Mouse (Mus musculus): ENCODE data around the gene Mrpl58. TPM values are rescaled to one million over a fixed set of nuclear protein-coding genes. Genes with fewer than 3 reads are reported as not detected.

The Mrpl58 gene
- polyA plus RNA-seq (2016; fragmentation: Nextera tagmentation; extraction: Ambion mirVana): 170 and 181 TPM in 2 replicates

GRCm38 (mm10) chr11:115403338-115404124, at the start of gene Mrpl58:
Mrpl58 (plus strand) TSS chr11:115403752.
- peak within 1 kb of the TSS; percentile 79 for H3K4me3 ChIP-seq
- 3% methylated on average over 50 of the region's 50 CpGs for WGBS
- H3K4me1 ChIP-seq: peaks cover 15% of the 10 kb centered on the region
- peak within 1 kb of the TSS; percentile 73 for H3K4me2 ChIP-seq (replicated peaks)
- H3K27me3 ChIP-seq: no peaks in the 10 kb centered on the region
- peak within 1 kb of the TSS; percentile 89 for H3K27ac ChIP-seq
- H3K9me3 ChIP-seq: no peaks in the 10 kb centered on the region
- H3K9ac ChIP-seq: peak within 1 kb of the TSS; percentile 90
- peak; percentile 79 for ATAC-seq (ENCODE audit: insufficient number of reproducible peaks, insufficient read depth, low FRiP score, low TSS enrichment)
- peaks cover 20% of the 10 kb centered on the region for H3K36me3 ChIP-seq

DNA sequence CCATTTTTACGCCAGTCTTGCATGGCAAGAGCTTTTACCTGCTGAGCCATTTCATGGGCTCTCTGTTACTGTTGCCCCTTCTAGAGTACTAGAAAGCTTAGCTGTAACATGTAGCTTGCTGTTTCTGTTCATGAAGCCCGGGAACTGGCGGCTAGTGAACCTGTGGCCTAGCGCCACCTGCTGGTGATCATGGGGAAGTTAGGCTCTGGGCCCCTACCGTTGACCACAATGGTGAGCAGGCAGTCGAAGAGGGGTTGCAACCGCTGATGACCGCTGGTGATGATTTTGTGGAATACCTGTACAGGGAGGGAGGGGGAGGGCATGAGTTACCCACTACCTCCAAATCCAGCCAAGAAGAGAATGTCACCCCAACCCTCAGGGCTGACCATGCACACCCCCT, 49.4 kb upstream of the Mrpl58 start:
- Histone ChIP-seq H3K4me2 (replicated peaks) (no peak overlapping the region), H3K27ac (no peak overlapping the region), H3K36me3 (no peaks in the 10 kb centered on the region), H3K9ac (no peak overlapping the region), H3K4me1 (peaks cover 5% of the 10 kb centered on the region; the same call in 1 of the 2 replicates), H3K9me3 (no peaks in the 10 kb centered on the region), H3K4me3 (no peak overlapping the region), H3K27me3 (peaks cover 37% of the 10 kb centered on the region)
- WGBS: 7% methylated on average over 8 of the region's 8 CpGs
- ATAC-seq (ENCODE audit: insufficient number of reproducible peaks, insufficient read depth, low FRiP score, low TSS enrichment): no peak

DNA sequence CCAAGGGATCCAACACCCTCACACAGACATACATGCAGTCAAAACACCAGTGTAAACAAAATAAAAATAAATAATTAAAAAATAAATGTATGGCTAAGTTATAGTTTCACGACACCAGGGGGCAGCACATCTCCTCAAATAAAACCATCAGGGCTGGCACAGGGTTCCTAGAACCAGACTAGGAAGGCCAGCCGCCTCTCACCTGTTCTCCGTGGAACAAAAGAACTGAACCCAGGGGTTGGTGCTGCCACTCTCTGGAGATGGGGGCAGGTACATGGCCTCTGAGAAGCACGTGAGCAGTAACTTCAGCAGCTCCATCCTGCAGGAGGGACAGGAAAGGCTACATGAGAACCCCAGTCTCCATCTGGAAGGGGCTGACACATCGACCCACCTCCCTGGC, 45.1 kb upstream of the Mrpl58 start:
- Histone ChIP-seq H3K9me3 (no peaks in the 10 kb centered on the region), H3K4me2 (replicated peaks) (no peak overlapping the region), H3K27ac (no peak overlapping the region), H3K4me1 (peaks cover 11% of the 10 kb centered on the region; the same call in 1 of the 2 replicates), H3K36me3 (no peaks in the 10 kb centered on the region), H3K27me3 (peaks cover 29% of the 10 kb centered on the region), H3K9ac (no peak overlapping the region), H3K4me3 (no peak overlapping the region)
- 13% methylated on average over 5 of the region's 5 CpGs for WGBS
- ATAC-seq (ENCODE audit: insufficient number of reproducible peaks, insufficient read depth, low FRiP score, low TSS enrichment): no peak

DNA sequence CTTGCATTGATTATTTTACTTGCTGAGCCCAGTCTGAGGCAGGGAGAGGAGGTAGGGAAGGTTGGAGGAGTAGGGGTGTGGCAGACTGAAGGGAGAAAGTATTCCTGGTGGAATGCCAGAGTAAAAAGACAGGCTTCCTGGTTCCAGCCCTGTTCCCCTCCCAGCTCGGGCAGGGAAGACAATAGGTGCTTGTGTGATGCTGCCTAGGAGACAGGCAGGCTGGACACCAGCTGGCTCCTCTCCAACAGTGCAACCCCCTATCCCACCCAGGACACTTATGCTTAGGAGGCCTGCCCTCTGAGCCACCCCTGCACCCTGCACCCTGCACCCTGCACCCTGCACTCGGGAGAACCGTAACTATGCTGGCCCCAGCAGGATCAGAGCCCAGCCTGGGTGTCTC, 44.3 kb upstream of the Mrpl58 start:
- no peak for ATAC-seq (ENCODE audit: insufficient number of reproducible peaks, insufficient read depth, low FRiP score, low TSS enrichment)
- H3K9ac ChIP-seq: no peak overlapping the region
- no peaks in the 10 kb centered on the region for H3K36me3 ChIP-seq
- WGBS: 35% methylated on average over 3 of the region's 3 CpGs
- H3K4me3 ChIP-seq: no peak overlapping the region
- no peak overlapping the region for H3K4me2 ChIP-seq (replicated peaks)
- H3K27me3 ChIP-seq: peaks cover 25% of the 10 kb centered on the region
- peaks cover 11% of the 10 kb centered on the region; the same call in 1 of the 2 replicates for H3K4me1 ChIP-seq
- no peaks in the 10 kb centered on the region for H3K9me3 ChIP-seq
- H3K27ac ChIP-seq: no peak overlapping the region; the same call in 1 of the 2 replicates

DNA sequence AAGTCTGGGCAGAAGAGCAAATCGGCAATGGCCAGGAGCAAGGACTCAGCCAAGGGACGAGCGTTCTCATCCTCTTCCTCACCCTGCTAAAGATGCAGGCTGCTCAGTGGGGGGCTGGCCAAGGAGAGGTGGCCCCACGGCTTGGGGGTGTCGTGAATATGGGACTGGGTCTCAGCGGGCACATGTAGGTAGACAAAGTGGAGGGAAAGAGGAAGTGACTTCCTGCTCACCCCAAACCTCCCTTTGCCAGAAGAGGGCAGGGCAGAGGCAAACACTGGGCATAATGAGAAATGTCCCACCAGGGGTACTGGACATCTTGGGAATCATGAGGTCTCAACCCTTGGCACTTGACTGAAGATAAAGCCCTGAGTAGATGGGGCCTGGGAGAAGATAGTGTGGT, 43.8 kb upstream of the Mrpl58 start:
- WGBS: 62% methylated on average over 6 of the region's 6 CpGs
- Histone ChIP-seq H3K27me3 (peaks cover 21% of the 10 kb centered on the region), H3K27ac (no peak overlapping the region; the same call in 1 of the 2 replicates), H3K4me1 (peaks cover 11% of the 10 kb centered on the region; the same call in 1 of the 2 replicates), H3K4me3 (no peak overlapping the region), H3K36me3 (no peaks in the 10 kb centered on the region), H3K9ac (no peak overlapping the region), H3K9me3 (no peaks in the 10 kb centered on the region), H3K4me2 (replicated peaks) (no peak overlapping the region)
- no peak for ATAC-seq (ENCODE audit: insufficient number of reproducible peaks, insufficient read depth, low FRiP score, low TSS enrichment)

- Histone ChIP-seq H3K9ac (no peak overlapping the region), H3K27ac (no peak overlapping the region)
These were observed 39.4 kb upstream of the Mrpl58 start for GRCm38 (mm10) chr11:115364136-115364535.

DNA sequence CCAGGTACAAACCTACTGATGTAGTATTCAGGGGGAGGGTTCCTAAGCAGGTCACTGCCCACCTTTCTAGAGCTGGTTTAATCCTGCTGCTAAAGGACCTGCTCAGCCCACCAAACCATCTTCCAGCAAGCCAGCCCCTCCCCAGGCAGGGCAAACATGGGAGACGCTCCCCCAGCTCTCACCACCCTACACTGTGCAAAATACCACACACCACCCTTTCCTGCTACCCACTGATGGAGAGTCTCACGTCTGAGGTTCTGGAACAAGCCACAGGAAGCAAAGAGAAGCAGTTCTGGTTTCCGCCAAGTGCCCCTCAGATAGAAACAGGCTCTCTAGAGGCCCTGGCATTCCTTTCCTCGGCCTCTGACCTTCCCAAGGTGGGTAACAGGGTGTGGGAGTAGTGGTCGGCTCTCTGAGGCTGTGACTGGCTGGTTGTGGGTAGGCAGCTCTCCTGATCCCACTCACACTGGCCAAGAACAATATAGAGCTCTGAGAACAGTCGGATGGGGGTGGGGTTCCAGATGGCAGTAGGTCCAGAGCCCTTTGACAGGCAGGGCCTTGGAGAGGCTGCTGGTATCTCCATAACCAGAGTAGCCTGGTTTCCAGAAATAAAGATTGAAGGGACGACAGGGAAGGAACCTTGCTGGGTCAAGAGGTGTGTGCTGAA, 37.4 kb upstream of the Mrpl58 start:
- Histone ChIP-seq H3K36me3 (no peaks in the 10 kb centered on the region), H3K27ac (no peak overlapping the region), H3K4me2 (replicated peaks) (peak overlapping the region; percentile 79), H3K4me1 (peaks cover 8% of the 10 kb centered on the region), H3K27me3 (peaks cover 53% of the 10 kb centered on the region), H3K9ac (no peak overlapping the region), H3K9me3 (no peaks in the 10 kb centered on the region), H3K4me3 (peak overlapping the region; percentile 37)
- 38% methylated on average over 7 of the region's 7 CpGs for WGBS
- ATAC-seq (ENCODE audit: insufficient number of reproducible peaks, insufficient read depth, low FRiP score, low TSS enrichment): peak; percentile 24; the same call in 1 of the 2 replicates

More at GRCm38 (mm10) chr11:115364136-115364535, 39.4 kb upstream of the Mrpl58 start:
- no peaks in the 10 kb centered on the region for H3K9me3 ChIP-seq
- no peaks in the 10 kb centered on the region for H3K36me3 ChIP-seq
- no peak overlapping the region for H3K4me2 ChIP-seq (replicated peaks)
- no peak overlapping the region for H3K4me3 ChIP-seq
- peaks cover 42% of the 10 kb centered on the region for H3K27me3 ChIP-seq
- no peak for ATAC-seq (ENCODE audit: insufficient number of reproducible peaks, insufficient read depth, low FRiP score, low TSS enrichment)
- 84% methylated on average over 3 of the region's 3 CpGs for WGBS
- H3K4me1 ChIP-seq: peaks cover 13% of the 10 kb centered on the region

DNA sequence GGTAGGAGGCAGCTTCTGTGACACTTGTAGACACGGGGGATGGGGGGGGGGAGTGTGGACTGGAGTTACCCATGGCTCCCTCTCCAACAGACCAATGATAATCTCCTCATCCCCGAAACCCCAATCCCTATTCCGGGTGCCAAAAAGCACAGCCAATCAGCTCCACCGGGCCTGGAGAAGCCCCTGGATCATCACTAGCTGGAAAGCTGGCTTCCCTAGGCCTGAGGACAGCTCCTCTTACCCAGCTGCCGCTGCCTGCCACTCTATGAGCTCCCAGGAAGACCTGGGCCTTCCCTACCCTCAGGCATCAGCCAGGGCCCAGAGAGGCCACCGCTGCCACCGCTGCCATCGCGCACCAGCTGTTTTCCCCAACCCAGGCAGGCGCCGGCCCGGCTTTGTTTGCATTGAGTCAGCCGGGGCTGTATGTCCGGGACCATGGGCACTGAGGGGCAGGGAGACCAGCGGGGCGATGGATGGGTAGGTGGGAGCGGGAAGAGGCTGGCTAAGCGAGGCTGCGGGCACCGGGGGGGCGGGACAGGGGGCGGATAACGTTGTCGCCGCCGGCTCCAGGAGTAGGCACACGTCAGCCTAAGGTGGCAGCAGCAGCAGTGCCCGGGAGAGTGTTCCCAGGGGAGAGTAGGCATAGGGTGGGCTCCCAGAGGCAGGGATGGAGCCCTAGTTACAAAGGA, 36.7 kb upstream of the Mrpl58 start:
- H3K9ac ChIP-seq: peak overlapping the region; percentile 37

GRCm38 (mm10) chr11:115367395-115367944, 36.1 kb upstream of the Mrpl58 start, which contains the start of gene Hid1:
Hid1 (minus strand) TSS chr11:115367756.
- H3K4me1 ChIP-seq: peaks cover 8% of the 10 kb centered on the region
- peak within 1 kb of the TSS; percentile 79 for H3K4me2 ChIP-seq (replicated peaks)
- H3K4me3 ChIP-seq: peak within 1 kb of the TSS; percentile 37
- H3K36me3 ChIP-seq: no peaks in the 10 kb centered on the region
- H3K27ac ChIP-seq: no peak within 1 kb of the TSS
- under 1% methylated on average over 39 of the region's 39 CpGs for WGBS
- ATAC-seq (ENCODE audit: insufficient number of reproducible peaks, insufficient read depth, low FRiP score, low TSS enrichment): peak; percentile 67; the same call in 1 of the 2 replicates
- peaks cover 56% of the 10 kb centered on the region for H3K27me3 ChIP-seq
- peak within 1 kb of the TSS; percentile 37 for H3K9ac ChIP-seq
- no peaks in the 10 kb centered on the region for H3K9me3 ChIP-seq

More for the DNA sequence above, 36.7 kb upstream of the Mrpl58 start:
- Histone ChIP-seq H3K4me1 (peaks cover 8% of the 10 kb centered on the region), H3K4me2 (replicated peaks) (peak overlapping the region; percentile 79), H3K27ac (no peak overlapping the region), H3K27me3 (peaks cover 56% of the 10 kb centered on the region), H3K9me3 (no peaks in the 10 kb centered on the region), H3K36me3 (no peaks in the 10 kb centered on the region), H3K4me3 (peak overlapping the region; percentile 37)
- WGBS: 1% methylated on average over 26 of the region's 28 CpGs
- no peak for ATAC-seq (ENCODE audit: insufficient number of reproducible peaks, insufficient read depth, low FRiP score, low TSS enrichment)

DNA sequence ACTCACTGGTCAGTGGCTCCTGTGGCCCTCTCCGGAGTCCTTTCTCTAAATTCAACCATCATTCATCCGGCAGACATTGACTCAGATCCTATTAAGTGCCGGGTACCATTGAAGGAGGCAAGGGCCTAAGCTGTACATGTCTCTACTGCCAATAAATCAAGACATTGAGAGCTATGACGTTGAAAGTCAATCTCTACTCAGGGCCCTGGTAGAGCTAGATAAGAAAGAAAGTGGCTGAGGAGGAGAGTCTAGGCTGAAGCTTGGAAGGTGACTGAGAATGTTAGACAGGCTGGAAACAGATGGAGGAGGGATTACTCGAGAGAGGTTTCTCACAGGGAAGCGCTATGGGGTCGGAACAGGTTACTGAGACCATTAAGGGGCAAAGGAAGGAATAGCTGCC, 33.2 kb upstream of the Mrpl58 start:
- Histone ChIP-seq H3K4me1 (peaks cover 8% of the 10 kb centered on the region), H3K27ac (no peak overlapping the region), H3K9me3 (no peaks in the 10 kb centered on the region), H3K4me2 (replicated peaks) (no peak overlapping the region), H3K36me3 (no peaks in the 10 kb centered on the region), H3K4me3 (no peak overlapping the region), H3K9ac (no peak overlapping the region), H3K27me3 (peaks cover 76% of the 10 kb centered on the region)
- 59% methylated on average over 7 of the region's 7 CpGs for WGBS
- ATAC-seq (ENCODE audit: insufficient number of reproducible peaks, insufficient read depth, low FRiP score, low TSS enrichment): no peak

DNA sequence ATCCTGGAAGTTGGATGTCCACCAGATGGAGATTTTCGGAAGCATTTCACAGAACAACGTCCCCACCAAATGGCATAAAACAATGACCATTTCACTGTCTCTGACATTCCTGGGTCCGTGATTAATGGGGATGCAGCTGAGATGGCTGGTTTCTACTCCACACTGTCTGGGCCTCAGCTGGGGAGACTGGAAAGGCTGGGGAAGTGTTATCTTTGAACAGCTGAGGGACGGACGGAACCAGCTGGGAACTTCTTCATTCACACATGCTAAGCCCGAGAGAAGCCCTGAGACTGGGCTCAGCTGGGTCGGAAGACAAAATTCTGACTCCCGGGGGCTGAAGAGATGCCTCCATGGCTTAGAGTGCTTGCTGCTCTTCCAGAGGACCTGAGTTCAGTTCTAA, 32.2 kb upstream of the Mrpl58 start:
- no peaks in the 10 kb centered on the region for H3K9me3 ChIP-seq
- 67% methylated on average over 8 of the region's 8 CpGs for WGBS
- no peaks in the 10 kb centered on the region for H3K36me3 ChIP-seq
- peaks cover 8% of the 10 kb centered on the region for H3K4me1 ChIP-seq
- H3K9ac ChIP-seq: no peak overlapping the region
- no peak overlapping the region for H3K4me2 ChIP-seq (replicated peaks)
- H3K4me3 ChIP-seq: no peak overlapping the region
- ATAC-seq (ENCODE audit: insufficient number of reproducible peaks, insufficient read depth, low FRiP score, low TSS enrichment): no peak
- H3K27me3 ChIP-seq: peaks cover 75% of the 10 kb centered on the region
- H3K27ac ChIP-seq: no peak overlapping the region
